Mouse (Mus musculus) embryonic fibroblast, embryonic 13.5 days (primary cell): ENCODE measurements around the gene Rgs2.

ENCODE experiments used
- CTCF ChIP-seq: IDR thresholded peaks from 2 replicates; pipeline ENCODE4 v1.5.1; 2011; ENCODE audit warnings: mild to moderate bottlenecking, control low read depth, low read length, moderate library complexity, borderline replicate concordance; ENCODE audit not compliant: insufficient read depth
- POLR2A ChIP-seq: IDR thresholded peaks from 2 replicates; pipeline ENCODE4 v1.6.1; 2011; ENCODE audit warnings: low read depth, mild to moderate bottlenecking, control low read depth, low read length, moderate library complexity

DNA sequence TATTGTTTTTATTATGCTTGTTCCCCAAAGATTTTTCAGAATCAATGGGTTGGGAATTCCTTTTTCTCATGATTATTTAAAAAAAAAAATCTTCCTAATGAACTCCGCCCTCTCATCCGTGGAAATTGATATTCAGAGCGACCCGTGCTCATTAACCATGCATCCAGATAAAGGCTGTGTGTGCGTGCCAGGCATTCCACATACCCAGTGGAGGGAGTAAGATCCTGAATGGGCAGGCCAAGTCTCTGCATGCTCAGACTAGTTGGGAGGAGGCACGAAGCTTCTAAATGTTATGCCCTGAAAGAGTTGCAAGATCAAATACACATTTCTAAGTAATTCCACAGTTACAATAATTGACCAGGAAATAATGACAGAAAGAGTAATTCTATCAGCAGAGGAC, 26.5 kb upstream of the Rgs2 start:
- TF ChIP-seq CTCF: no peak
- TF ChIP-seq POLR2A: no peak
